Mouse (Mus musculus) ES-E14 (cell line): Measurements from ENCODE around the gene Ube2i. TPM values are rescaled to one million over a fixed set of nuclear protein-coding genes. Genes with fewer than 3 reads are reported as not detected.

ENCODE experiments used
- DNase-seq: peaks from one replicate; pipeline ENCODE4 v3.0.0-alpha.2; 2013; ENCODE audit warnings: low read depth, low spot score
- H3K27ac ChIP-seq: 2 replicates; pipeline ENCODE4 v1.5.1; 2012; ENCODE audit warnings: low read depth, mild to moderate bottlenecking, low read length, moderate library complexity, mixed read lengths; ENCODE audit not compliant: poor library complexity, insufficient read depth, severe bottlenecking
- H3K36me3 ChIP-seq: 2 replicates; pipeline ENCODE4 v1.6.1; 2012; ENCODE audit warnings: mild to moderate bottlenecking, low read length, moderate library complexity, mixed read lengths; ENCODE audit not compliant: control insufficient read depth, poor library complexity, insufficient read depth, severe bottlenecking
- H3K4me1 ChIP-seq, 2 experiments: fragments of 150-350 bp in 1 of 2; sonication (generic) in 1 of 2; 2 replicates each; pipeline ENCODE4 v1.6.1; 2012; ENCODE audit warnings: low read length in 2 of 2, mild to moderate bottlenecking in 1 of 2, mixed read lengths in 1 of 2; ENCODE audit not compliant: control insufficient read depth in 2 of 2, insufficient read depth in 2 of 2, poor library complexity in 1 of 2
- H3K4me3 ChIP-seq, 2 experiments: fragments of 150-350 bp in 1 of 2; sonication (generic) in 1 of 2; 2 replicates each; pipeline ENCODE4 v1.5.1; 2012; ENCODE audit warnings: low read length in 2 of 2, low read depth in 1 of 2, mild to moderate bottlenecking in 1 of 2, mixed read lengths in 1 of 2; ENCODE audit not compliant: insufficient read depth in 1 of 2, poor library complexity in 1 of 2, severe bottlenecking in 1 of 2
- H3K9ac ChIP-seq: 2 replicates; pipeline ENCODE4 v1.6.1; 2012; ENCODE audit warnings: low read depth, mild to moderate bottlenecking, low read length, mixed read lengths; ENCODE audit not compliant: poor library complexity, insufficient read depth, severe bottlenecking
- H3K9me3 ChIP-seq: fragments of 150-350 bp; sonication (generic); 2 replicates; pipeline ENCODE4 v1.6.1; 2012; ENCODE audit warnings: low read depth, mild to moderate bottlenecking, low read length; ENCODE audit not compliant: control insufficient read depth, insufficient read depth
- CHD2 ChIP-seq: IDR thresholded peaks from 2 replicates; pipeline ENCODE4 v1.6.1; 2014; ENCODE audit warnings: mild to moderate bottlenecking, low read depth, low read length, inconsistent platforms
- HCFC1 ChIP-seq: IDR thresholded peaks from 2 replicates; pipeline ENCODE4 v1.6.1; 2012; ENCODE audit warnings: low read length, inconsistent platforms, borderline replicate concordance; ENCODE audit not compliant: insufficient read depth
- MAFK ChIP-seq: IDR thresholded peaks from 2 replicates; pipeline ENCODE4 v1.6.1; 2014; ENCODE audit warnings: mild to moderate bottlenecking, low read depth, low read length, inconsistent platforms; ENCODE audit not compliant: insufficient read depth
- ZC3H11A ChIP-seq: IDR thresholded peaks from 2 replicates; pipeline ENCODE4 v1.6.1; 2012; ENCODE audit warnings: low read depth, mild to moderate bottlenecking, inconsistent platforms, low read length, borderline replicate concordance
- ZNF384 ChIP-seq: IDR thresholded peaks from 2 replicates; pipeline ENCODE4 v1.6.1; 2012; ENCODE audit warnings: low read depth, low read length, inconsistent platforms
- in situ Hi-C, 2 experiments: fragments of 600-800 bp; cut with MboI; formaldehyde crosslinking; loops; one replicate each; pipeline ENCODE4 v1.15.1; 2025; ENCODE audit warnings: low sequenced_read_pairs in 2 of 2, inconsistent platforms in 1 of 2; ENCODE audit not compliant: unreplicated experiment in 2 of 2
- total RNA-seq: library from RNA; depleted of rRNA; stranded (reverse); fragments of 300-350 nt; gene quantifications from 2 replicates; pipeline ENCODE4 v1.2.3, GENCODE M21; 2012

Gene Ube2i
- total RNA-seq, 1 experiment, result 443 TPM

GRCm38 (mm10) chr17:25285033-25285432, 10.6 kb upstream of the Ube2i start:
- H3K9me3 ChIP-seq, result no peaks in the 10 kb centered on the region
- no peak overlapping the region for H3K4me3 ChIP-seq
- in situ Hi-C loops, result no loop called here
- DNase-seq, result peak; percentile 87
- H3K36me3 ChIP-seq, result no peaks in the 10 kb centered on the region
- no peak overlapping the region for H3K27ac ChIP-seq
- peaks cover 0 to 8% of the 10 kb centered on the region in 2 experiments; a peak in 1 of 4 replicates for H3K4me1 ChIP-seq
- peak overlapping the region; percentile 27; the same call in 1 of the 2 replicates for H3K9ac ChIP-seq
- TF ChIP-seq CHD2 (no peak), ZNF384 (no peak), MAFK (no peak), ZC3H11A (no peak), HCFC1 (no peak)

GRCm38 (mm10) chr17:25282133-25282532, 7.7 kb upstream of the Ube2i start:
- H3K27ac ChIP-seq, result no peak overlapping the region; the same call in 1 of the 2 replicates
- H3K4me1 ChIP-seq, result peaks cover 0 to 6% of the 10 kb centered on the region in 2 experiments; a peak in 1 of 4 replicates
- TF ChIP-seq MAFK (no peak), ZNF384 (no peak), HCFC1 (no peak), ZC3H11A (no peak), CHD2 (no peak)
- H3K4me3 ChIP-seq, result peak overlapping the region; percentile 62 to 67
- no peaks in the 10 kb centered on the region for H3K36me3 ChIP-seq
- DNase-seq, result peak; percentile 86
- in situ Hi-C loops, result no loop called here
- H3K9ac ChIP-seq, result peak overlapping the region; percentile 85
- H3K9me3 ChIP-seq, result no peaks in the 10 kb centered on the region

DNA sequence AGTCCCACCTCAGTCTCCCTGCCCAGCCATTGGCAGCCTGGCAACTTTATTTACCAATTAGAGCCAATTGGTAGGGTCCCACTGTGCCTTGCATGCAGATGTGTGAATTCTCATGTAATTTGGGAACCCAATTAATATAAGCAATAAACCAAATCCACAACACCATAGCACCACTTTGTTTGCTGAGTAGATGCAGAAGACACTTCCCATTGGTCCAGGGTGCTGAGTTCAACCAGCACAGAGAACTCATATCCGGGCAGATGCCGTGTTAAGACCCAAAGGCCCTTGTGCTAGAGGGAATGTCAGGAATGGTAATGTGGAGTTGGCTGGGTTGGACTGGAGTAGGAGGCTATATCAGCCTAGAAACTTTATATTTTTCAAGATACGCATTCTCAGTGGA, 1.4 kb upstream of the Ube2i start:
- Histone ChIP-seq H3K4me1 (peaks cover 0 to 5% of the 10 kb centered on the region in 2 experiments; a peak in 1 of 4 replicates), H3K27ac (no peak overlapping the region), H3K4me3 (no peak overlapping the region), H3K9ac (no peak overlapping the region), H3K9me3 (no peaks in the 10 kb centered on the region), H3K36me3 (peaks cover under 1% of the 10 kb centered on the region; the same call in 1 of the 2 replicates)
- in situ Hi-C loops, result no loop called here
- TF ChIP-seq ZC3H11A, result no peak
- TF ChIP-seq MAFK, result no peak
- TF ChIP-seq ZNF384, result no peak
- TF ChIP-seq HCFC1, result no peak
- DNase-seq, result no peak

DNA sequence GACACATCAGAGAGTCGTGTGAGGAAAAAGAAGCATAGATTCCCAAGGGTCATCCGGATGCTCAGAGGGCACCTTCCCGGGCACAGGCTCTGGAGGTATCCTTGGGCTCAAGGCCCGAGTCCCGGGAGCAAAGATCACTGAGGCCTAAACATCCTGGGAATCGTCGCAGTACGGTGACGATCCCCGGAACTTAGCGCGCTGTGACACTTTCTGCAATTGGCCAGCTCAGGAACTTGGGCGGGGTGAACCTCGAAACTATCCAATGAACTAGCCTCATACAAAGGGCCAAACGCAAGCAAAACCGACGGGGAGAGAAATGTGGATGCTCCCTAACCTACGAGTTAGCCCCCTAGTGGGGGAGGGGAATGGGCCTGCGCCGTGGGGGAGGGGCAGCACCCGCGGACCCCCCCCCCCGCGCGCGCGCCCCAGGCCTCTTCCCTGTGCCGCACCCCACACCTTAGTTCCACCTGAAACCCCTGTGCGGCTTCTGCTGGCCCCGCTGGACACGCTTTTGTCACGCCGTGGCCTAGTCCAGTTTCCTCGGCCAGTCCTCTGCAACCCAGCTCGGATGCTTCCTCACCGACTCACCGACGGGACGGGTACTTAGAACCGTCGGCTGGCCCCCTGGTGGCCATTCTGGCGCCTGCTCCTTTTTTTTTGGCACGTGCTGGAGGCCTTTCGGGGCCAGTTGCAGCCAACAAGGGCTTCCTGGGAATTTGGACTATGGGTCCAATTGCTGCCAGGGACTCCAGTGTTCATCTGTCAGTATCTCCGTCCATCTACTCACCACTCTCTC, 518 bp downstream of the Ube2i start:
- Histone ChIP-seq H3K9ac (peak overlapping the region; percentile 96), H3K4me1 (peaks cover 0 to 14% of the 10 kb centered on the region in 2 experiments; a peak in 1 of 4 replicates), H3K9me3 (no peaks in the 10 kb centered on the region), H3K27ac (peak overlapping the region; percentile 97), H3K4me3 (peak overlapping the region; percentile 87 to 94), H3K36me3 (peaks cover 13% of the 10 kb centered on the region)
- no peak for TF ChIP-seq ZC3H11A
- TF ChIP-seq CHD2, result peak; percentile 65
- peak; percentile 100 for TF ChIP-seq ZNF384
- 0 out of 2 replicates have a peak, but pooled peaks have one; percentile 32 for TF ChIP-seq MAFK
- TF ChIP-seq HCFC1, result peak; percentile 3; the same call in 1 of the 2 replicates
- peak; percentile 96 for DNase-seq
- in situ Hi-C loops, result no loop called here
